Mouse (Mus musculus) lung, embryonic 14.5 days (tissue): ENCODE results near the gene Slc30a5. TPM values are rescaled to one million over a fixed set of nuclear protein-coding genes. Genes with fewer than 3 reads are reported as not detected.
"Not testable (repeated sequence)": the region's sequence is repeated elsewhere in the genome, so short reads cannot be mapped to it uniquely, and the experiment has no call there.

Experiments
- ATAC-seq: fragments of 200-750 bp; cut with Nextera tagmentation; 2 replicates; pipeline ENCODE4 v1.8.0; 2017; ENCODE audit warnings: mild to moderate bottlenecking, moderate TSS enrichment, moderate library complexity; ENCODE audit not compliant: insufficient read depth
- DNase-seq: peaks from one replicate; pipeline ENCODE4 v3.0.0-alpha.2; 2015
- H3K27ac ChIP-seq: fragments of 300-500 bp; sonication (generic); 2 replicates; pipeline ENCODE4 v1.5.1; 2014; ENCODE audit warnings: low read depth, mild to moderate bottlenecking, moderate library complexity
- H3K27me3 ChIP-seq: fragments of 300-500 bp; sonication (generic); 2 replicates; pipeline ENCODE4 v1.6.1; 2014; ENCODE audit warnings: low read length, control low read depth; ENCODE audit not compliant: insufficient read depth
- H3K36me3 ChIP-seq: fragments of 300-500 bp; sonication (generic); 2 replicates; pipeline ENCODE4 v1.6.1; 2014; ENCODE audit warnings: control low read depth; ENCODE audit not compliant: insufficient read depth
- H3K4me1 ChIP-seq: fragments of 300-500 bp; sonication (generic); 2 replicates; pipeline ENCODE4 v1.6.1; 2014; ENCODE audit warnings: antibody characterized with exemption, control low read depth; ENCODE audit not compliant: insufficient read depth
- H3K4me2 ChIP-seq: fragments of 300-500 bp; sonication (generic); 2 replicates; pipeline ENCODE4 v1.6.1; 2014; ENCODE audit warnings: mild to moderate bottlenecking
- H3K4me3 ChIP-seq: fragments of 300-500 bp; sonication (generic); 2 replicates; pipeline ENCODE4 v1.5.1; 2014; ENCODE audit warnings: low read depth, low read length
- H3K9ac ChIP-seq: fragments of 300-500 bp; sonication (generic); 2 replicates; pipeline ENCODE4 v1.6.1; 2014
- H3K9me3 ChIP-seq: fragments of 300-500 bp; sonication (generic); 2 replicates; pipeline ENCODE4 v1.6.1; 2016; ENCODE audit warnings: low read depth, low read length, control low read depth
- CTCF ChIP-seq: IDR thresholded peaks from 2 replicates; pipeline ENCODE4 v1.5.1; 2016; ENCODE audit warnings: antibody characterized with exemption, low read depth
- WGBS: fragments of 180-500 bp; shearing (Covaris S2); extraction: QIAGEN DNeasy Blood & Tissue Kit; methylation state at CpG from one replicate; pipeline ENCODE4 v1.1.7; 2014; 5-methylcytosine and 5-hydroxymethylcytosine counted together
- polyA plus RNA-seq: library from polyadenylated mRNA; unstranded; fragments of >200 nt; fragmentation: Nextera tagmentation; extraction: Ambion mirVana; gene quantifications from 2 replicates; pipeline ENCODE4 v1.2.1, GENCODE M21; 2014

Gene Slc30a5
- polyA plus RNA-seq, 1 experiment from 2014 or later: 64.6 TPM

DNA sequence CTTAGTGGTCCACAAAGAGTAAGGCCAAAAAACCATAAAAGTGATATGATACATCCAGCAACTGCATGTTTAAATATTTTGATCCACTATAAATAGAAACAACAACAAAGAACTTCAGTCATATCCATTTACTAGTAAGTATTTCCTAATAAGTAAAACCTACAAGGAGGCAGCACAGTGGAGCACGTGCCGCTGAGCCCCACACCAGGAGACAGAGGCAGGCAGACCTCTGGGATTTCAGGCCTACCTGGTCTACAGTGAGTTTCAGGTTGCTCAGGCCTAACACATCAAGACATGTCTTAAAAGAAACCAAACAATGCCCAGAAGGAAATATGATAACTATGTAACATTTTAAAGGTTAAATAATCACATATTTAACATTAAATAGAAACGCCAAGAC, 8.3 kb downstream of the Slc30a5 start:
- DNase-seq (no peak), ATAC-seq (no peak)
- no peak for TF ChIP-seq CTCF
- Histone ChIP-seq H3K4me1 (no peaks in the 10 kb centered on the region), H3K4me3 (no peak overlapping the region), H3K4me2 (no peak overlapping the region), H3K27ac (no peak overlapping the region), H3K9ac (no peak overlapping the region), H3K27me3 (no peaks in the 10 kb centered on the region), H3K9me3 (no peaks in the 10 kb centered on the region), H3K36me3 (peaks cover 67% of the 10 kb centered on the region)
- WGBS: 87% methylated on average over 3 of the region's 3 CpGs

DNA sequence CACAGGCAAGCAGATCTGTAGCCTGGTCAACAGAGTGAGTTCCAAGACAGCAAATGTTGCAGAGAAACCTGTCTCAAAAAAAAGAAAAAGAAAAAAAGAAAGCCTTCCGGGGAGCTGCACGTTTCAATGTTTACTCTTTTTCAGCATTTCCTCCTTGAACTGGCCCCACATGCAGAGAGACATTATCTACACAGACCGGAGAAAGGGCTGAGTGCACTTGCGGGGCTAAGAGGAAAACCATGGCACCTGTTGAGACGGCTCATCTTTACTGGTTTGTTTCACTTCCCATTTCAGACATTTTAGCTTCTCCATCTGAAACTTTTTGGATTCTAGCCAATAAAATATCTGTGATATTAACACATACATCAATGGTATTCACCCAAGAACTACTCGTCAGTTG, 8.9 kb downstream of the Slc30a5 start:
- H3K9me3 ChIP-seq: no peaks in the 10 kb centered on the region
- H3K4me1 ChIP-seq: no peaks in the 10 kb centered on the region
- DNase-seq (no peak), ATAC-seq (no peak)
- no peak overlapping the region for H3K9ac ChIP-seq
- no peak for TF ChIP-seq CTCF
- H3K4me2 ChIP-seq: no peak overlapping the region
- WGBS: 57% methylated on average over 6 of the region's 6 CpGs
- no peaks in the 10 kb centered on the region for H3K27me3 ChIP-seq
- no peak overlapping the region for H3K4me3 ChIP-seq
- H3K27ac ChIP-seq: no peak overlapping the region
- H3K36me3 ChIP-seq: peaks cover 73% of the 10 kb centered on the region

DNA sequence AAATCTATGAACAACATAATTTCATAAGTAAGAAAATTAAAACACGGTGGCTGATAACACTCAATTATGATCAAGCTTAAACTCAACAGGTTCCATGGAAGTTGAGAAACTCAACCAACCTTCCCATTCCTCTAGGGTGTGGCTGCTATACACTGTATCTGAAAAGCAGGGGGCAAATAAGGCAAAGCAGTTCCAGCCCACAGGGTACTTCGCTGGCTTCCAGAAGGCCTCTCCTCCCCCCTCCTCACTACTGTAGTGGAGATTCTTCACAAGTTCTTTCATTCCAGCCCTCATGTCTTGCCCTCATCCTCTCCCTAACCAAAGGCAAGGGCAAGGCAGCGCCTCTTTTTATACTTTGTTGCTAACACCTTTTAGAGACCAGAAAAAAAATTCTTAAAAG, 9.4 kb downstream of the Slc30a5 start:
- H3K36me3 ChIP-seq: peaks cover 76% of the 10 kb centered on the region

DNA sequence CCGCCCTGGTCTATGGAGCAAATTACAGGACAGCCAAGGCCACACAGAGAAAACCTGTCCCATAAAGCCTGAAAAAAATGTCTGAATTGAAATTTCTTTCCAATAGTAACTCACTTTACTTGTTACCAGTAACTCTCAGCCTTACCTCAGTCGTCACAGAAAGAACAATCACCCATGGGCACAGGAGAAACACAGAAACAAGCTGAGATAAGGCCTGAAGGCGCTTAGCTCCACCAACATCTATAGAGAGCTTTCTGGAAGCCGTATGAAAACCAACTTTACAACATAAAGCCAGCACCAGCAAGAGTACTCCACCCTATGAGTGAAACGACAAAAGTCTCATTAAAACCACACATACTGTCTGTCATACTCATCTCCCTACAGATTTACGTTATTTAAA, 18.8 kb downstream of the Slc30a5 start:
- H3K4me1 ChIP-seq: no peaks in the 10 kb centered on the region
- no peak overlapping the region for H3K27ac ChIP-seq
- ATAC-seq (no peak), DNase-seq (no peak)
- no peaks in the 10 kb centered on the region for H3K9me3 ChIP-seq
- WGBS: 88% methylated on average over 6 of the region's 6 CpGs
- no peak overlapping the region for H3K4me3 ChIP-seq
- no peaks in the 10 kb centered on the region for H3K27me3 ChIP-seq
- no peak overlapping the region for H3K4me2 ChIP-seq
- no peak for TF ChIP-seq CTCF
- H3K36me3 ChIP-seq: peaks cover 79% of the 10 kb centered on the region
- no peak overlapping the region for H3K9ac ChIP-seq

More for the DNA sequence above, 9.4 kb downstream of the Slc30a5 start:
- H3K4me2 ChIP-seq: no peak overlapping the region
- 94% methylated on average over 3 of the region's 3 CpGs for WGBS
- TF ChIP-seq CTCF: no peak
- H3K27ac ChIP-seq: no peak overlapping the region
- no peak overlapping the region for H3K4me3 ChIP-seq
- no peaks in the 10 kb centered on the region for H3K9me3 ChIP-seq
- H3K9ac ChIP-seq: no peak overlapping the region
- no peaks in the 10 kb centered on the region for H3K4me1 ChIP-seq
- H3K27me3 ChIP-seq: no peaks in the 10 kb centered on the region
- no peak for DNase-seq
- no peak for ATAC-seq

DNA sequence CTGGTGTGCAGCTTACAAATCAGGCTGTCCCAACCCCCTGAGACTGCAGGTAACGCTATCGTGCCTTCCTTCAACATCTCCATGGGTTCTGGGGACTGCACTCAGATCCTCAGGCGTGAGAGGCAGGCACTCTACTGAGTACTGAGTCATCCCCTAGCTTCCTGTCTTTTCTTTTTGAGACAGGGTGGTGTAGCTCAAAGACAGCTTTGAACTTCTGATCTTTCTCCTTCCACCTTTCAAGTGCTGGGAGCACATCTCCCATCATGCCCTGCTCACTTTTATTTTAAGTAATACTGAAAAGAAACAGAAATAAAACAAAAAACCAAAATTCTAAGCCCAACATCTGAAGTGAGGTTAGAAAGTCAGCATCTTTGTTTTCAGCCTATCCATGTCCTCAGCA, 27.5 kb downstream of the Slc30a5 start:
- TF ChIP-seq CTCF: no peak
- 99% methylated on average over 3 of the region's 3 CpGs for WGBS
- no peak overlapping the region for H3K4me3 ChIP-seq

DNA sequence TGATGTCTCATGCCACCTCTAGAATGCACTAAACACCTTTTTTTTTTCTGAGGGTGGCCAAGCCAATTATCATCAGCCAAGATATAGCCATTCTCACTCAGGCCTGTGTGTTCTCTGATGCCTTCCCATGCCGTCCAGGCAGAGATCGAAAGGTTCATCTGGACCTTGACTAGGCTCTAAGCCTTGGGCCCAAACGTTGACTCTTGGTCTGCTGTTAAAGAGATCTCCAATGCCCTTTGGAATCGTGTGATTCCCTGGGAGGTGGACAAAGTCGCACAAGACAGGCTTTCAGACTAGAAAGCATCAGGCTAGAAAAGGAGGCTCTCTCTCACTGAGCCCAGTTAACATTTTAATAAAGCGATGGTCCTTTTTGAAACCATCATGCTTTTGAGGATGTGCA, 36.1 kb downstream of the Slc30a5 start:
- TF ChIP-seq CTCF: no peak
- WGBS: 84% methylated on average over 6 of the region's 6 CpGs
- ATAC-seq: no peak
- no peak for DNase-seq
- peaks cover 16% of the 10 kb centered on the region for H3K36me3 ChIP-seq
- no peaks in the 10 kb centered on the region for H3K9me3 ChIP-seq
- no peak overlapping the region for H3K4me3 ChIP-seq
- H3K27ac ChIP-seq: no peak overlapping the region
- no peaks in the 10 kb centered on the region for H3K4me1 ChIP-seq
- H3K4me2 ChIP-seq: no peak overlapping the region
- H3K27me3 ChIP-seq: no peaks in the 10 kb centered on the region
- no peak overlapping the region for H3K9ac ChIP-seq

More for the DNA sequence above, 27.5 kb downstream of the Slc30a5 start:
- Histone ChIP-seq H3K27ac (no peak overlapping the region), H3K27me3 (no peaks in the 10 kb centered on the region), H3K4me1 (no peaks in the 10 kb centered on the region), H3K9me3 (no peaks in the 10 kb centered on the region), H3K9ac (no peak overlapping the region), H3K36me3 (peaks cover 80% of the 10 kb centered on the region), H3K4me2 (no peak overlapping the region)
- ATAC-seq (no peak), DNase-seq (no peak)

DNA sequence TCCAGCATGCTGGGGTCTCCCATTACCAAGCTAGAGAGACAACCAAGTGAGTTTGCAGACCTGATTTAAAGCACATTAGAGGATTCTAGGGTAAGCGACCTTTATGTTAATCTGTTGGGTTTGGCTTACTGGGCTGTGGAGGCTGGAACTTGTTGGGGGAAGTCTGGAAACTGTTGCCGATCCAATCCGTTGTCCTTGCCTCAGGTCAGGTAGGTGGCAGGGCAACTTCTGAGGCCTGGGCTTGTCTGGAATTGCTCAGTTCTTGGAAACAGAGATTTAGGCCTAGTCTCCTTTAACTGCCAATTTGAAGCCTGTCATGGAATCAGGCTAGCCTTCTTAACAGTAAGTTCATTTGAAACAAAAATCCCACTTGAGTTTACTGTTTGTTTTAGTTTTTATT, 44.1 kb downstream of the Slc30a5 start:
- H3K27me3 ChIP-seq: no peaks in the 10 kb centered on the region
- WGBS: 74% methylated on average over 3 of the region's 3 CpGs
- TF ChIP-seq CTCF: no peak
- H3K4me3 ChIP-seq: no peak overlapping the region
- DNase-seq (no peak), ATAC-seq (no peak)
- peaks cover 11% of the 10 kb centered on the region for H3K4me1 ChIP-seq
- no peak overlapping the region for H3K9ac ChIP-seq
- H3K4me2 ChIP-seq: no peak overlapping the region
- H3K36me3 ChIP-seq: peaks cover 13% of the 10 kb centered on the region
- H3K9me3 ChIP-seq: no peaks in the 10 kb centered on the region
- H3K27ac ChIP-seq: no peak overlapping the region

DNA sequence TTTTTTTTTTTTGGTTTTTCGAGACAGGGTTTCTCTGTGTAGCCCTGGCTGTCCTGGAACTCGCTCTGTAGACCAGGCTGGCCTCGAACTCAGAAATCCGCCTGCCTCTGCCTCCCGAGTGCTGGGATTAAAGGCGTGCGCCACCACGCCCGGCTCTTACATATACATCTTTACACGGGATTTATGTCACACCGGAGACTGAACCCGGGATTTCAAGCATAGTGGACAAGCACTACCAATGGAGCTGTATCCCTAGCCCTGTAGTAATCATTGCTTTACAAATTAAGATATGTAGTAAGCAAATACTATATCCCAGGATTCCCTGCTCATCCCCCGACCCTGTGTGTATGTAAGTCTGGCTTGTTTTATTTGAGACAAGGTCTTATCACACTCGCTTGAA, 45.2 kb downstream of the Slc30a5 start:
- not testable (repeated sequence) for ATAC-seq, H3K27ac ChIP-seq, H3K4me3 ChIP-seq, H3K9me3 ChIP-seq, H3K27me3 ChIP-seq, H3K9ac ChIP-seq, H3K4me2 ChIP-seq, DNase-seq
- WGBS: 92% methylated on average over 11 of the region's 14 CpGs
- Histone ChIP-seq H3K4me1 (peaks cover 12% of the 10 kb centered on the region), H3K36me3 (peaks cover 23% of the 10 kb centered on the region)
